Mouse (Mus musculus): ENCODE measurements around the gene Cib1. TPM values are rescaled to one million over a fixed set of nuclear protein-coding genes. Genes with fewer than 3 reads are reported as not detected.

Gene Cib1
- polyA plus RNA-seq, 1 experiment from 2014 or later, result 123 TPM

DNA sequence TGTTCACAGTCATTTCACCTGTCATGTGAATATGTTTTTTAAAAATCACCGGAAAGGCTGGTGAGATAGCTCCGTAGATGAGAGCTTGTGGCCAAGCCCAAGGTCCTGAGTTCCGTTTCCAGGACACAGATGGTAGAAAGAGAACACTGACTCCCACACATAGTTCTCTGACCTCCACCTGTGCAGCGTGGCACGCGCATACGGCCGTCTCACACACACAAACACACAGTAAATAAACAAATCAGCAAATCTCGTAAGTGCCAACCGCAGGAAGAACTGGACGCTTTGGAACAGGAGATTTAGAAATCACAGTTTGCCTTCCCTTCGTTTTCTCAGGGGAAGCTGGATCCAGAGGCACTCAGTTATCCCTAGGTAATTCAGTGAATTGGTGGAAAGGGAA, 45.1 kb downstream of the Cib1 start:
- WGBS, result 71% methylated on average over 12 of the region's 12 CpGs
- ATAC-seq (no peak), DNase-seq (ENCODE audit: low spot score) (no peak)
- Histone ChIP-seq H3K4me2 (replicated peaks; ENCODE audit: low read depth, low read length) (peak overlapping the region; percentile 71), H3K4me1 (ENCODE audit: insufficient read depth, low read depth, low read length) (peaks cover 24% of the 10 kb centered on the region), H3K27me3 (replicated peaks; ENCODE audit: insufficient read depth, low read length) (no peaks in the 10 kb centered on the region), H3K9me3 (ENCODE audit: low read length) (no peaks in the 10 kb centered on the region), H3K4me3 (ENCODE audit: low read depth, low read length) (0 out of 2 replicates have a peak overlapping the region, but pooled peaks have one; percentile 49), H3K9ac (replicated peaks; ENCODE audit: low read depth) (no peak overlapping the region), H3K36me3 (ENCODE audit: insufficient read depth, low read length) (no peaks in the 10 kb centered on the region), H3K27ac (ENCODE audit: low read length) (no peak overlapping the region)
- TF ChIP-seq CTCF (IDR thresholded peaks at IDR 0.05) (no peak), EP300 (IDR thresholded peaks at IDR 0.05) (no peak)

DNA sequence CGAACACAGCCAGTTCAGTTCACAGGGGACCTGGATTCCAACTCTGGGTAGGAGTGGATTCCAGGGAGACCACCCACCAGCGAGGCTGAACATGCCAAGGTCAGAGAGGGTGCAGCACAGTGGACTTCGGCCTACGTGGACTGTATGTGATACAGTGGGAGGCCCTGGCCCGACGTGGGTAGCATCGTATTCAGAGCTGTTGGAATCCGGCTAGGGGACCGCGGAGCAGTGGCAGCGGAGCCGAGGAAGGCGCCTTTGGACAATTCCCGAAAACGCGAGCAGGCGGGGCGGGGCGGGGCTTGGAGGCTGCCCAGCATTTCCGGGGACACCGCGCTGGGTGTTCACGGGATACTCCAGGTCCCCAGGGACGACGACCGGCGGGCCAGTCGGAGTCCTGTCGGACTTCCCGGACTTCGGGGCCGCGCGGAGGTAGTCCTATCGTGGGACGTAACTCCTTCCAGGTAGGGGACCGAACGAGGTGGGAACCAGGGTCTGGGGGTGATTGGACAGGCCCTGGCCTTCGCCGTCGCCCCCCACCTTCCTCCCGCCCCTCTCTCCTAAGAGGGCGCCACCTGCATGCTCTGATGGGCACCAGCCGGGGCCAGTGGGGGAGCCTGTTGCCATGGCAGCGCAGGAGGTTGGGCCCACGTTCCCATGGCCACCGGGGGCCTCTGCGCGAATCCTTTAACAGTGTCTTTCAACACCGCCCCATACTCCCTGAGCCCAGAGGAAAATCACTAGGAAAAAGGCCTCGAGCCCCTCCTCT, 45.9 kb downstream of the Cib1 start, which contains the start of gene Sema4b:
Gene Sema4b (plus strand): TSS at position 311 of the 766 bp plus-strand sequence.
- WGBS, result 1% methylated on average over 44 of the region's 51 CpGs
- H3K27me3 ChIP-seq (replicated peaks; ENCODE audit: insufficient read depth, low read length), result no peaks in the 10 kb centered on the region
- TF ChIP-seq EP300 (IDR thresholded peaks at IDR 0.05), result no peak
- TF ChIP-seq CTCF (IDR thresholded peaks at IDR 0.05), result peak; percentile 43
- peak within 1 kb of the TSS; percentile 49 for H3K4me3 ChIP-seq (ENCODE audit: low read depth, low read length)
- peak within 1 kb of the TSS; percentile 71 for H3K4me2 ChIP-seq (replicated peaks; ENCODE audit: low read depth, low read length)
- peak; percentile 86 for DNase-seq (ENCODE audit: low spot score)
- no peaks in the 10 kb centered on the region for H3K9me3 ChIP-seq (ENCODE audit: low read length)
- peak within 1 kb of the TSS; percentile 29; the same call in 1 of the 2 replicates for H3K9ac ChIP-seq (replicated peaks; ENCODE audit: low read depth)
- peaks cover 20% of the 10 kb centered on the region for H3K4me1 ChIP-seq (ENCODE audit: insufficient read depth, low read depth, low read length)
- ATAC-seq, result peak; percentile 85
- no peaks in the 10 kb centered on the region for H3K36me3 ChIP-seq (ENCODE audit: insufficient read depth, low read length)
- peak within 1 kb of the TSS; percentile 55; the same call in 1 of the 2 replicates for H3K27ac ChIP-seq (ENCODE audit: low read length)

DNA sequence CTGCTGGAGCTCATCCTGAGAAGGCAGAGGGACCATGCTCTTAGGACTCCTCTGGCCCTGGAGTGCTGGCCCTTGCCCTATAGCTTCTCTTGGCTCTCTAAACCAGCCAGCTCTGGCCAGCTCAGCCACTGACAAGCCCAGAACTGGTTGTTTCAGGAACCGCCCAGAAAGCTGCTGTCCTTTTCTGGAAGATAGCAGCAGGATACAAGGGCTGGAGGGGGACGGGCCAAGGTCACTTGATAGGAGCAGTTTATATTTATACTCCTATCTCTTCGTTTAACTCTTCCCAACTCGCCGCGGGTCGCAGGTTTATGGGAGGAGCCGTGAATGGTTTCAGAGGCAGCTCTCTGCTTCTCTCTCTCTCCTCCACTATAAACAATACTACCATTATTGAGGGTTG, 46.6 kb downstream of the Cib1 start:
- peaks cover 19% of the 10 kb centered on the region for H3K4me1 ChIP-seq (ENCODE audit: insufficient read depth, low read depth, low read length)
- H3K27ac ChIP-seq (ENCODE audit: low read length), result no peak overlapping the region
- no peak overlapping the region; the same call in 1 of the 2 replicates for H3K9ac ChIP-seq (replicated peaks; ENCODE audit: low read depth)
- H3K27me3 ChIP-seq (replicated peaks; ENCODE audit: insufficient read depth, low read length), result no peaks in the 10 kb centered on the region
- no peak for ATAC-seq
- H3K4me2 ChIP-seq (replicated peaks; ENCODE audit: low read depth, low read length), result peak overlapping the region; percentile 71
- peak overlapping the region; percentile 49 for H3K4me3 ChIP-seq (ENCODE audit: low read depth, low read length)
- no peaks in the 10 kb centered on the region for H3K36me3 ChIP-seq (ENCODE audit: insufficient read depth, low read length)
- no peak for DNase-seq (ENCODE audit: low spot score)
- no peaks in the 10 kb centered on the region for H3K9me3 ChIP-seq (ENCODE audit: low read length)
- 16% methylated on average over 8 of the region's 8 CpGs for WGBS
- TF ChIP-seq EP300 (IDR thresholded peaks at IDR 0.05) (no peak), CTCF (IDR thresholded peaks at IDR 0.05) (no peak)

DNA sequence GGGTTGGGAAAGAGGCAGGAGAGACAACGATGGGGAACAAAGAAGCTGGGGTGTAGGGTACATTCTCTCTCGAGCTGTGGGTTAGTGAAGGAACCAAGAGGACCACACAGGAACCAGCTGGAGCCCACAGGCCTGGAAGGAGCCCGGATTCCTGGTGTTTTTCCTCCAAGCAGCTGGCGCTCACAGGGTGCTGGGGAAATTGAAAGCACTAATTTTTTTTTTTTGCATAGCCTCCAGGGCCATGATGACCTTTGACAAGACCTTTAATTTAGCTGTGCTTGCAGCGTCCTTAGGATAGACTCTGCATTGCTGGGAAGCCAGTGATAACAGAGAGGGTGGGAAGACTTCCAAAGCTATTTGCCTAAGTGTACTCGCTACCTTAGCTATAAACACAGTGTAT, 47.6 kb downstream of the Cib1 start:
- Histone ChIP-seq H3K9ac (replicated peaks; ENCODE audit: low read depth) (no peak overlapping the region), H3K9me3 (ENCODE audit: low read length) (no peaks in the 10 kb centered on the region), H3K27ac (ENCODE audit: low read length) (no peak overlapping the region), H3K4me1 (ENCODE audit: insufficient read depth, low read depth, low read length) (peaks cover 14% of the 10 kb centered on the region), H3K27me3 (replicated peaks; ENCODE audit: insufficient read depth, low read length) (no peaks in the 10 kb centered on the region), H3K4me2 (replicated peaks; ENCODE audit: low read depth, low read length) (no peak overlapping the region), H3K36me3 (ENCODE audit: insufficient read depth, low read length) (no peaks in the 10 kb centered on the region), H3K4me3 (ENCODE audit: low read depth, low read length) (no peak overlapping the region)
- ATAC-seq (no peak), DNase-seq (ENCODE audit: low spot score) (no peak)
- TF ChIP-seq CTCF (IDR thresholded peaks at IDR 0.05), result no peak
- TF ChIP-seq EP300 (IDR thresholded peaks at IDR 0.05), result no peak
- WGBS, result 60% methylated on average over 6 of the region's 6 CpGs

DNA sequence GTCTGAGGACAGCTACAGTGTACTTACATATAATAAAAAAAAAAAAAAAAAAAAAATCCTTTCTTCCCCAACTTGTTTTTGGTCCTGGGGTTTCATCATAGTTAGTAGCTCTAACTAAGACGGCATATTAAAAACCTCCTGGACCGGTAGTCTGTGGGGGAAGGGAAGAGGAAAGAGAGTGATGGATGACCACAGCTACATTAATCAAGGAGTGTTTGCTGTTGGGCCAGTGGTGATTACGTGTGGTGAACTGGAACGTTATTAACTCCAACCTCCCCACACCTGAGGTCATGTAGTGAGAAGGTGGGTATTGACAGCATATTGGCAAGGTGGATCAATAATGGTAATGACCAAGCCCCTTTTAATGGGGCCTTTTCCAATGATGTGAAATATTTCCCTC, 48.1 kb downstream of the Cib1 start:
- H3K27me3 ChIP-seq (replicated peaks; ENCODE audit: insufficient read depth, low read length), result no peaks in the 10 kb centered on the region
- no peak for DNase-seq (ENCODE audit: low spot score)
- no peak for ATAC-seq
- WGBS, result 33% methylated on average over 4 of the region's 4 CpGs
- no peak overlapping the region for H3K27ac ChIP-seq (ENCODE audit: low read length)
- peaks cover 14% of the 10 kb centered on the region for H3K4me1 ChIP-seq (ENCODE audit: insufficient read depth, low read depth, low read length)
- no peaks in the 10 kb centered on the region for H3K9me3 ChIP-seq (ENCODE audit: low read length)
- H3K36me3 ChIP-seq (ENCODE audit: insufficient read depth, low read length), result no peaks in the 10 kb centered on the region
- no peak overlapping the region for H3K9ac ChIP-seq (replicated peaks; ENCODE audit: low read depth)
- TF ChIP-seq EP300 (IDR thresholded peaks at IDR 0.05) (no peak), CTCF (IDR thresholded peaks at IDR 0.05) (no peak)
- no peak overlapping the region for H3K4me3 ChIP-seq (ENCODE audit: low read depth, low read length)
- H3K4me2 ChIP-seq (replicated peaks; ENCODE audit: low read depth, low read length), result no peak overlapping the region

DNA sequence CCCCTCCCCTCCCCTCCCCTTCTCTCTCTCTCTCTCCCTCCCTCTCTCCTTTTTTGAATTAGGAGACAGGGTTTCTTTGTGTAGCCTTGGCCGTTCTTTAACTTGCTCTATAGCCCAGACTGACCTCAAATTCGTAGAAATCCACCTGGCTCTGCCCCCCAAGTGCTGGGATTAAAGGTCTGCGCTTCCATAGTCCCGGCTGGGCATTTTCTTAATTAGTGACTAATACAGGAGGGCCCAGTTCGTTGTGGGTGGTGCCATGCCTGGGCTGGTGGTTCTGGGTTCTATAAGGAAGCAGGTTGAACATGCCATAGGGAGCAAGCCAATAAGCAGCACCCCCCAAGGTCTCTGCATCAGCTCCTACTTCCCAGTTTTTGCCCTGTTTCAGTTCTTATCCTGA, 48.6 kb downstream of the Cib1 start:
- Histone ChIP-seq H3K9ac (replicated peaks; ENCODE audit: low read depth) (no peak overlapping the region), H3K36me3 (ENCODE audit: insufficient read depth, low read length) (no peaks in the 10 kb centered on the region), H3K27me3 (replicated peaks; ENCODE audit: insufficient read depth, low read length) (no peaks in the 10 kb centered on the region), H3K4me1 (ENCODE audit: insufficient read depth, low read depth, low read length) (peaks cover 14% of the 10 kb centered on the region), H3K4me3 (ENCODE audit: low read depth, low read length) (no peak overlapping the region), H3K9me3 (ENCODE audit: low read length) (no peaks in the 10 kb centered on the region), H3K4me2 (replicated peaks; ENCODE audit: low read depth, low read length) (no peak overlapping the region), H3K27ac (ENCODE audit: low read length) (no peak overlapping the region)
- ATAC-seq, result no peak
- 69% methylated on average over 4 of the region's 5 CpGs for WGBS
- no peak for TF ChIP-seq EP300 (IDR thresholded peaks at IDR 0.05)
- TF ChIP-seq CTCF (IDR thresholded peaks at IDR 0.05), result no peak
- DNase-seq (ENCODE audit: low spot score), result no peak
